Mouse (Mus musculus) limb, embryonic 12.5 days (tissue): Measurements from ENCODE around the gene Mboat2. TPM values are rescaled to one million over a fixed set of nuclear protein-coding genes. Genes with fewer than 3 reads are reported as not detected.

Experiments used
- ATAC-seq: fragments of 200-750 bp; cut with Nextera tagmentation; 2 replicates; pipeline ENCODE4 v1.8.0; 2017; ENCODE audit warnings: low read depth, moderate TSS enrichment; ENCODE audit not compliant: insufficient number of reproducible peaks, insufficient read depth, low FRiP score, low TSS enrichment
- H3K27ac ChIP-seq: fragments of 300-500 bp; sonication (generic); 2 replicates; pipeline ENCODE4 v1.5.1; 2016; ENCODE audit warnings: mild to moderate bottlenecking, moderate library complexity
- H3K27me3 ChIP-seq: fragments of 300-500 bp; sonication (generic); 2 replicates; pipeline ENCODE4 v1.6.1; 2016; ENCODE audit warnings: mild to moderate bottlenecking, moderate library complexity
- H3K36me3 ChIP-seq: fragments of 300-500 bp; sonication (generic); 2 replicates; pipeline ENCODE4 v1.6.1; 2016; ENCODE audit warnings: mild to moderate bottlenecking, moderate library complexity
- H3K4me1 ChIP-seq: fragments of 300-500 bp; sonication (generic); replicated peaks from 2 replicates; pipeline ENCODE4 v1.6.1; 2016
- H3K4me2 ChIP-seq: fragments of 300-500 bp; sonication (generic); 2 replicates; pipeline ENCODE4 v1.6.1; 2016; ENCODE audit warnings: mild to moderate bottlenecking, moderate library complexity
- H3K4me3 ChIP-seq: fragments of 300-500 bp; sonication (generic); replicated peaks from 2 replicates; pipeline ENCODE4 v1.5.1; 2016; ENCODE audit warnings: mild to moderate bottlenecking
- H3K9ac ChIP-seq: fragments of 300-500 bp; sonication (generic); replicated peaks from 2 replicates; pipeline ENCODE4 v1.6.1; 2016; ENCODE audit warnings: mild to moderate bottlenecking, moderate library complexity
- H3K9me3 ChIP-seq: fragments of 300-500 bp; sonication (generic); 2 replicates; pipeline ENCODE4 v1.6.1; 2016; ENCODE audit warnings: mild to moderate bottlenecking, moderate library complexity
- WGBS: fragments of 180-500 bp; shearing (Covaris S2); methylation state at CpG from one replicate; pipeline ENCODE4 v1.1.7; 2016; 5-methylcytosine and 5-hydroxymethylcytosine counted together
- polyA plus RNA-seq: library from polyadenylated mRNA; unstranded; fragments of >200 nt; fragmentation: Nextera tagmentation; extraction: Ambion mirVana; gene quantifications from 2 replicates; pipeline ENCODE4 v1.2.1, GENCODE M21; 2016

Gene Mboat2
- polyA plus RNA-seq, 1 experiment from 2014 or later, result 59.1 TPM

- peaks cover 80% of the 10 kb centered on the region for H3K36me3 ChIP-seq
- no peak overlapping the region for H3K9ac ChIP-seq
- no peak overlapping the region for H3K4me2 ChIP-seq
- H3K27ac ChIP-seq, result no peak overlapping the region
- ATAC-seq, result no peak
- H3K4me3 ChIP-seq, result no peak overlapping the region
- H3K9me3 ChIP-seq, result no peaks in the 10 kb centered on the region
- H3K4me1 ChIP-seq, result no peaks in the 10 kb centered on the region; the same call in 1 of the 2 replicates
- WGBS, result 73% methylated on average over 13 of the region's 13 CpGs
- no peaks in the 10 kb centered on the region for H3K27me3 ChIP-seq
Measured at GRCm38 (mm10) chr12:25012555-25013540, 182.2 kb downstream of the Mboat2 start.

Other genes with a start within 250 kb of the Mboat2 start
- 12.0 and 12.8 TPM in 2 replicates for gene Klf11, start 179.6 kb upstream of the Mboat2 start, polyA plus RNA-seq
- 1.3 and 2.6 TPM in 2 replicates for gene Cys1, start 149.1 kb upstream of the Mboat2 start, polyA plus RNA-seq
- 367 and 394 TPM in 2 replicates for gene Rrm2, start 122.6 kb upstream of the Mboat2 start, polyA plus RNA-seq
- 19.6 and 21.2 TPM in 2 replicates for gene Kidins220, start 144.0 kb downstream of the Mboat2 start, polyA plus RNA-seq